Mouse (Mus musculus) kidney, adult 2 months (tissue): ENCODE data around the gene Atp5k.

Experiments used
- CTCF ChIP-seq: fragments of 200-500 bp; conservative IDR thresholded peaks from 2 replicates; pipeline ENCODE4 v1.5.1; 2011; ENCODE audit warnings: low read depth, mild to moderate bottlenecking, control low read depth, low read length, moderate library complexity, mixed read lengths; ENCODE audit not compliant: insufficient read depth, insufficient read length
- POLR2A ChIP-seq: fragments of 200-500 bp; IDR thresholded peaks from one replicate; pipeline ENCODE4 v1.6.1; 2011; ENCODE audit warnings: low read depth, low read length, control low read depth

GRCm38 (mm10) chr5:108454094-108454493, 19.8 kb upstream of the Atp5k start:
- TF ChIP-seq POLR2A: no peak
- no peak for TF ChIP-seq CTCF
